Mouse (Mus musculus) mammary gland, adult 2 months (tissue): ENCODE data around the gene Pdhx. TPM values are rescaled to one million over a fixed set of nuclear protein-coding genes. Genes with fewer than 3 reads are reported as not detected.

Source experiments
- polyA plus RNA-seq: library from polyadenylated mRNA; depleted of rRNA; stranded (reverse); fragments of >200 nt; gene quantifications from 2 replicates; pipeline ENCODE4 v1.2.3, GENCODE M21; 2012; ENCODE audit warnings: low replicate concordance; rRNA removed

Gene Pdhx
- 22.5 and 41.0 TPM in 2 replicates for polyA plus RNA-seq

GRCm38 (mm10) chr2:103073219-103073982 lies at the start of gene Pdhx, which contains the start of gene Apip:
Gene Pdhx (minus strand): TSS chr2:103073513.
Gene Apip (plus strand): TSS chr2:103073675.

Other genes with a start within 250 kb of the Pdhx start
- 21.5 and 39.7 TPM in 2 replicates for gene Cd44, start 171.8 kb downstream of the Pdhx start, polyA plus RNA-seq
- gene Apip, start 162 bp upstream of the Pdhx start, polyA plus RNA-seq: 14.0 and 17.5 TPM in 2 replicates
- 12.8 and 15.9 TPM in 2 replicates for gene Ehf, start 229.8 kb upstream of the Pdhx start, polyA plus RNA-seq